Mouse (Mus musculus) cerebellum, adult 8-10 months (tissue): ENCODE data around the gene 1700029J07Rik.

Experiments
- DNase-seq: peaks from one replicate; pipeline ENCODE4 v3.0.0; 2022

The 1700029J07Rik gene

GRCm38 (mm10) chr8:45975126-45975836 lies at the start of gene 1700029J07Rik, which contains the start of gene Ufsp2:
Gene 1700029J07Rik (minus strand): TSS chr8:45975252.
Gene Ufsp2 (plus strand): TSS chr8:45975528.
- peak; percentile 99 for DNase-seq

- DNase-seq = no peak
Observed at GRCm38 (mm10) chr8:46024392-46024791, 49.3 kb upstream of the 1700029J07Rik start.

- no peak for DNase-seq
Observed at GRCm38 (mm10) chr8:46022758-46023157, 47.7 kb upstream of the 1700029J07Rik start.

GRCm38 (mm10) chr8:46022203-46022602 lies 47.2 kb upstream of the 1700029J07Rik start:
- no peak for DNase-seq

GRCm38 (mm10) chr8:46010746-46011680 lies 36.0 kb upstream of the 1700029J07Rik start:
- DNase-seq = peak; percentile 28

- no peak for DNase-seq
Observed at GRCm38 (mm10) chr8:46010306-46010705, 35.3 kb upstream of the 1700029J07Rik start.

GRCm38 (mm10) chr8:46007050-46007672 lies 32.1 kb upstream of the 1700029J07Rik start:
- no peak for DNase-seq

GRCm38 (mm10) chr8:46005596-46005995 lies 30.5 kb upstream of the 1700029J07Rik start, which contains the start of gene Ankrd37:
Gene Ankrd37 (minus strand): TSS chr8:46005707.
- DNase-seq = no peak

GRCm38 (mm10) chr8:45999784-46000705 lies 25.0 kb upstream of the 1700029J07Rik start:
- DNase-seq = peak; percentile 100

- DNase-seq = no peak
Observed at GRCm38 (mm10) chr8:45999138-45999783, 24.2 kb upstream of the 1700029J07Rik start, which contains the start of gene Lrp2bp. Gene Lrp2bp (plus strand): TSS chr8:45999303.

GRCm38 (mm10) chr8:45998228-45998627 lies 23.2 kb upstream of the 1700029J07Rik start:
- DNase-seq = no peak

- DNase-seq = no peak
Observed at GRCm38 (mm10) chr8:45995576-45995975, 20.5 kb upstream of the 1700029J07Rik start.

- DNase-seq = no peak
Observed at GRCm38 (mm10) chr8:45994111-45994510, 19.1 kb upstream of the 1700029J07Rik start.

- DNase-seq = no peak
Observed at GRCm38 (mm10) chr8:45990631-45991310, 15.7 kb upstream of the 1700029J07Rik start.

GRCm38 (mm10) chr8:45988189-45988588 lies 13.1 kb upstream of the 1700029J07Rik start:
- no peak for DNase-seq

GRCm38 (mm10) chr8:45986665-45987064 lies 11.6 kb upstream of the 1700029J07Rik start:
- DNase-seq = no peak

- no peak for DNase-seq
Observed at GRCm38 (mm10) chr8:45975837-45976468, 901 bp upstream of the 1700029J07Rik start.

- DNase-seq = no peak
Observed at GRCm38 (mm10) chr8:45973988-45974505, 1.0 kb downstream of the 1700029J07Rik start.

GRCm38 (mm10) chr8:45970894-45971293 lies 4.2 kb downstream of the 1700029J07Rik start:
- DNase-seq = no peak

- DNase-seq = no peak
Observed at GRCm38 (mm10) chr8:45950622-45951021, 24.4 kb downstream of the 1700029J07Rik start.
